Mouse (Mus musculus) megakaryocyte, embryonic 14.5 days (primary cell): ENCODE measurements at regions not wholly inside any gene's neighbourhood (a gene's known extent, or its start where the extent isn't known, plus 50 kb on each side); places are given as distances from the start of the nearest gene placed in this dataset.

ENCODE experiments used
- H3K27me3 ChIP-seq: replicated peaks from 2 replicates; pipeline ENCODE3; 2012; ENCODE audit warnings: inconsistent platforms
- H3K36me3 ChIP-seq: replicated peaks from 2 replicates; pipeline ENCODE3; 2012; ENCODE audit warnings: low read length, inconsistent platforms, mixed read lengths
- H3K4me1 ChIP-seq: 2 replicates; pipeline ENCODE4 v1.6.1; 2012; ENCODE audit warnings: inconsistent platforms
- H3K4me3 ChIP-seq: replicated peaks from 2 replicates; pipeline ENCODE3; 2012; ENCODE audit warnings: moderate library complexity, mild to moderate bottlenecking, inconsistent platforms
- H3K9me3 ChIP-seq: 2 replicates; pipeline ENCODE4 v1.6.1; 2012; ENCODE audit warnings: inconsistent platforms
- FLI1 ChIP-seq: IDR thresholded peaks from 2 replicates; pipeline ENCODE4 v1.6.1; 2012; ENCODE audit warnings: low read length, inconsistent platforms, mixed read lengths
- GATA1 ChIP-seq: IDR thresholded peaks from 3 replicates; pipeline ENCODE4 v1.6.1; 2012; ENCODE audit warnings: mixed read lengths, low read length, inconsistent platforms, borderline replicate concordance

DNA sequence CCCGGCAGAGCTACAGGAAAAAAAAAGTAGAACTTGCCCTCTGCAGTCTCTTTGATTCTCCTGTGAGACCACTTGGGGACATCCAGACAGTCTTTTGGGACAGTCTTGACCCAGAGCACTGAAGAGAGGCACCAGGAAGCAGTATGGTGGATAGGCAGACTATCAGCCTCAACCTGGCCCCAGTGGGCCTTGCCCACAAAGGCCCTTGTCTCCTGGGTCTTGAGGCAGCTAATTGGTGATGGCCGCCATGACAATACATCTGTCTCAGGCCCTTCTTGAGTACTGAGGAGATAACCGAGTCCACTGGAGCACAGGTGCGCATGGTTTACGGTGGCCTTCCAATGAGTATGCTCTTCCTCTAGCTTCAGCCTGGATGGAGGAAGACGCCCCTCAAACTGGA lies 170.6 kb upstream of the Rpl34 start:
- Histone ChIP-seq H3K27me3 (no peaks in the 10 kb centered on the region), H3K9me3 (no peaks in the 10 kb centered on the region; the same call in 1 of the 2 replicates), H3K4me1 (peaks cover 35% of the 10 kb centered on the region), H3K4me3 (no peak overlapping the region), H3K36me3 (no peaks in the 10 kb centered on the region)
- TF ChIP-seq GATA1 (no peak), FLI1 (no peak)

DNA sequence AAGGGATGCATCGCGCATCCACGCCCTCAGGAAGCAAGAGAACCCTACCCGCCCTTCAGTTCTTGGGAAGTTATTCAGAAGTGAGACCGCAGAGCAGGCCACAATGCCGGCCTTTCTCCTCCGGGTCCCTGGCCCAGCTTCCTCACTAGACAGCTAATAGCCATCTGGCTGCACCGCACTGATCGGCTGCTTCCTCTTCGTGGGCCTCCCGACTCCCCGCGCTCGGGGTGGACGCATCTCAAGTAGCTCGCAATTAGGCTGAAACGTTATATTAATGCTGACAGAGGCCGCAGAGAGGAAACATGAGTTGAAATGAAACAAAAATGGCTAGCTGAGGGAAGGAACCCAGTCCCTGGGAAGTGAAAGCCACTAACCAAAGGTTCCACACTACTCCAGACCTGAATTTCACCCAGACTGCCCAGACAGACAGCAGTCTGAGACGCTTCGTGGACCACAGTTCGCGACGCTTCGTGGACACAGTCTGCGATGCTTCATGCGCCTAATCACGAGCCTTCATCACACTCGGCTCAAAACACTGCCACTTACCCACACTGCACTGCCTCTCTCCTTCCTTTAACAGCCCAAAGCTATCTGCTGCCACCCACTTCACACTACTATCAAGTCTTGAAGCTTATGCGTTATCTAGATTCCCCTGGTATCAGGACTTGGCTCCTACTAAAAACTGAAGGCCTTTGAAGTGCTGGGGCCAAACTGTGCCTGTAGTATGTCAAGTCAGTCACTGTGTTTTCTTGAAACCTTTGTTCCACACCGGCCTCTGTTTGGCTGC lies 170.0 kb upstream of the Rpl34 start:
- Histone ChIP-seq H3K36me3 (no peaks in the 10 kb centered on the region), H3K9me3 (no peaks in the 10 kb centered on the region; the same call in 1 of the 2 replicates), H3K4me3 (peak overlapping the region; percentile 87), H3K27me3 (no peaks in the 10 kb centered on the region), H3K4me1 (peaks cover 35% of the 10 kb centered on the region)
- TF ChIP-seq FLI1 (no peak), GATA1 (no peak)

DNA sequence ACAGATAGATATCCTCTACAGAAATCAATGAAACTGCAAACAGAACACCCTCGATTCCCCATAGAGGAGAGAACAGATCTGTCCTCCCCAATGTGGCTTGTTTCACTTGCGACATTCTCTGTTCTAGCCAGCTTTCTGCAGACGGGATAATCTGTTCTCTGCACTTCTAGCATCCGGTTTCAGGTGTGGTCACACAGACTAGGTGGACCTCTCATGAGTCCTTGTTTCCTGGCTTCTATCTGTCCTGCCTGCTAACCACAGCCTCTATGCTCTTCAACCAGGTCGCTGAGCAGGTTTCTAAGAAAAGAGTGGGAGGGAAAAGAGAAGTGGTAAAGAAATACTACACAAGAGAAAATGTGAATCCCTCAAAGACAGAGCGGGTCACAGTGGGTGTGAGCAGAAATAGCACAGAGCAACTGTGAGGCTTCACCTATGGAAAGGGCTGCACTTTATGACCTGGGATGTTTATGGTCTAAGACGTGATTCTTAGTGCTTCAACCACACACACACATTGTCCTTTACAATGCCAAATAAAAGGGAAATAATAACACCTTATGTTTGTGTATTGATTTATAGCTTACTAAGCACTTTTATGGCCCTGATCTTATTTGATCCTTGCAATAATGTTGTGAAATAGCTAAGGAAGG lies 164.1 kb upstream of the Rpl34 start:
- no peak for TF ChIP-seq GATA1
- no peak for TF ChIP-seq FLI1
- no peak overlapping the region for H3K4me3 ChIP-seq

DNA sequence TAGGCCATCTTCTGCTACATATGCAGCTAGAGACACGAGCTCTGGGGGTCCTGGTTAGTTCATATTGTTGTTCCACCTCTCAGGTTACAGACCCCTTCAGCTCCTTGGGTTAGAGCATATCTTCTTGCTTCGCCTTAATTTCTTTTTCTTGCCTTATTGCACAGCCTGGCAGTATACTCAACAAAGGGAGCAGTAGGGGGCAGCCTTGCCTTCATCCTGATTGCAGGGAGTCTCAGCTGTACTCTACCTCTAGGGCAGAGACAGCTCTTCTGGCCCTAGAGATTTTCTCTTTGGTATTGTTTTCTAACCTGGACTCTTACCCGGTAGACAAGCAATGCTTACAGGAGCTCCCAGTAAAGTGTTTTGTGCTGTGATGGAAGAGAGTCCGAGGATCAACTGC lies 161.1 kb upstream of the Rpl34 start:
- TF ChIP-seq GATA1 (no peak), FLI1 (no peak)
- peaks cover 25% of the 10 kb centered on the region for H3K27me3 ChIP-seq
- no peaks in the 10 kb centered on the region for H3K36me3 ChIP-seq
- H3K4me1 ChIP-seq: peaks cover 15% of the 10 kb centered on the region
- H3K9me3 ChIP-seq: peaks cover 13% of the 10 kb centered on the region
- H3K4me3 ChIP-seq: no peak overlapping the region

More for the DNA sequence above, 164.1 kb upstream of the Rpl34 start:
- H3K36me3 ChIP-seq: no peaks in the 10 kb centered on the region
- peaks cover 15% of the 10 kb centered on the region for H3K4me1 ChIP-seq
- peaks cover 23% of the 10 kb centered on the region for H3K27me3 ChIP-seq
- H3K9me3 ChIP-seq: peaks cover 8% of the 10 kb centered on the region; the same call in 1 of the 2 replicates

DNA sequence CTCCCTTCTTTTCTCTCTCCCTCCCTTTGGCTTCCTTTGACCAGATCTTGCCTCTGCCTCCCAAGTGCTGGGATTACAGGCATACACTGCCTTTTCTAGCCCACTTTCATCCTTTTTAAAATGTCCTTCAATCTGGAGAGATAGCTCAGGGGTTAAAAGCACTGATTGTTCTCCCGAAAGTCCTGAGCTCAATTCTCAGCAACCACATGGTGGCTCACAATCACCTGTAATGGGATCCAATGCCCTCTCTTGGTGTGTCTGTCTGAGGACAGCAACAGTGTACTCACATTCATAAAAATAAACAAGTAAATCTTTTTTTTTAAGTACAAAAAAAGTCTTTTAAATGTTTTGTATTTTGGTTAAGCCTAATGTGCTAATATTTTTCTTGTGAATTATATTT lies 158.4 kb upstream of the Rpl34 start:
- TF ChIP-seq FLI1 (no peak), GATA1 (no peak)
- Histone ChIP-seq H3K27me3 (peaks cover 18% of the 10 kb centered on the region), H3K36me3 (no peaks in the 10 kb centered on the region), H3K4me1 (peaks cover 4% of the 10 kb centered on the region), H3K4me3 (no peak overlapping the region), H3K9me3 (peaks cover 11% of the 10 kb centered on the region)

DNA sequence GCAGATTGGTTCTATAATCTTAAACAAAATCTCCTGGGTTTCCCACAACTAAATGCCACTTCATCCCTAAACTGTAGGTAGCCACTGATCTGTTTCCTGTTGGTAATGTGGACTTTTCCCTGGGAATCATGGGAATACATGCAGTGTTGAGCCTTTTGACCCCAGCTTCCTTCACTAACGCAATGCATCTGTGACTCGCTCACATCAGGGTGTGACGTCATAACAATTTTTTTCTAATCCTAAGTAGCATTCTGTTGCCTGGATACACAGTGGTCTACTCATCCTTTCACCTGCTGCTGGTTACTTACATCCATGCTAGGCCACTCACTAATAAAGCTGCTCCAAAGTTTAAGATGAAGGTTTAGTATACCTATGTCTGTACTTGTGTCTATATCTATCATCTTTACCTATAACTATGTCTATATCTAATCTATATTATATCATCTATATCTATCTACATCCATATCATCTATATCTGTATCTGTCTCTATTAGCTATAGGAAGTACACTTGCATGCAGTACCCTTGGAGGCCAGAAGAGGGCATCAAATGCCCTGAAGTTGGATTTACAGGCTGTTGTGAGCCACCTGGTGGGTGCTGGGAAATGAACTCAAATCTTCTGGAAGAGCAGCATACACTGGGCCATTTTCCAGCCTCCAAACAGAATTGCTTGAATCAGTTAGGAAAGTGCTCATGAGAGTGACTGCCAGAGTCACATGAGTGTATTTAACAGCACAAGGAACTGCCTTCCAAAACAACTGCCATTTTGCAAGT lies 157.5 kb upstream of the Rpl34 start:
- H3K36me3 ChIP-seq: no peaks in the 10 kb centered on the region
- no peak overlapping the region for H3K4me3 ChIP-seq
- peaks cover 11% of the 10 kb centered on the region for H3K9me3 ChIP-seq
- TF ChIP-seq FLI1 (no peak), GATA1 (no peak)
- peaks cover 17% of the 10 kb centered on the region for H3K27me3 ChIP-seq
- H3K4me1 ChIP-seq: peaks cover 4% of the 10 kb centered on the region

DNA sequence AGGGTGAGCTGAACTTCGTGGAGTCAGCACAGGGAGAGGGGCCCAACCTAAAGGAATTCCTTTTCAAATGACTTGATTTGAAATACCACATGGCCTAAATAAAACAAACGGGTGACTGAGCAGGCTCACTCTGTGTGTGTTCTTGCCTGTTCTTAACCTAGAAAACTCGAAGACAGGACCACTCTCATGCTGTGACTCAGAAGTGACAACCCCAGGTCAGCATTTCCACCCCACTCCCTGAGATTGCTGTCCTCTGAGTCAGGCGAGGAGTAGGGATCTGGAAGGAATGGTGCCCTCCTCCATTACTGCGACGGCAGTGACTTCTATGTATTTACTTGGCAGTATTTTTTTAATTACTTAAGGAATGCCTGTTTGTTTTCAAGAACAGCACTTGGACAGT lies 155.8 kb upstream of the Rpl34 start:
- Histone ChIP-seq H3K4me1 (no peaks in the 10 kb centered on the region), H3K36me3 (no peaks in the 10 kb centered on the region), H3K4me3 (no peak overlapping the region), H3K27me3 (peaks cover 7% of the 10 kb centered on the region), H3K9me3 (peaks cover 5% of the 10 kb centered on the region)
- TF ChIP-seq GATA1 (no peak), FLI1 (no peak)

DNA sequence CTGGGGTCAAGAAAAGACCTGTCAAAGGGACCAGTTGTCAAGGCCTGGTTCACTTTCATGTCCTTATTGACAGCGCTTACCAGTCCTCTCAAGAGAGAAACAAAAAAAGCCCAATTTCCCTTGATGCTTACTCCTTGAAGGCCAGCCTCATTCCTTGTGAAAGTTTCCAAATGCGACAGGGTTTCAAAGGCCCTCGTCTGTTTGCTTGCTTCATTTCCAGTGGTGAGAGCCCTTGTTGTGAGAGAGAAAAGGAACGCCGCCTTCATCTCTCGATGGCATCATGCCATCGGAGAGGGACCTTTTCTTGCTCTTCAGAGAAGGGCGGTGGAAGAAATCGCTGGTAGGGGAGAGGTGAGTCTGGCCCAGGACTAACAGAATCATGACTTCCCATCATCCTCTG lies 154.2 kb upstream of the Rpl34 start:
- no peak overlapping the region for H3K4me3 ChIP-seq
- no peak for TF ChIP-seq GATA1
- H3K4me1 ChIP-seq: no peaks in the 10 kb centered on the region
- peaks cover 5% of the 10 kb centered on the region for H3K9me3 ChIP-seq
- peaks cover 9% of the 10 kb centered on the region for H3K27me3 ChIP-seq
- no peaks in the 10 kb centered on the region for H3K36me3 ChIP-seq

DNA sequence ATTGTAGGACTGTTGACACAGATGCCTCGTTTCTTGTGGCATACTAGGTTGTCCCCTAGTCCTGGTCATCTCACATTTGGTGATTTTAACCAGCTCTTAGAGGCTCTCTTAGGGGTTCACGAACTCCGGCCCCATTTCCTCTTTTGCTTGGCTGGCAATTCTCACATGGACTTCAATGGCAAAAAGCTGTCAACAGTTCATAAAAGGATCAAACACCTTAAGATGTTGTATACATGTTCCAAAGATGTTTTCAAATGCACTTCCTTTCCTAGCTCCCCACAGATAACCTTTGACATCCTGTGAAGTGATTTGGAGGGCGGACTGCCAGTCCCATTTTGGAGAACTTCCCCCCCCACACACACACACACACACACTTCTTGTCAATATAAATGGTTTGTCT lies 153.7 kb upstream of the Rpl34 start:
- peaks cover 5% of the 10 kb centered on the region for H3K9me3 ChIP-seq
- TF ChIP-seq GATA1 (no peak), FLI1 (no peak)
- no peaks in the 10 kb centered on the region for H3K36me3 ChIP-seq
- no peak overlapping the region for H3K4me3 ChIP-seq
- H3K27me3 ChIP-seq: peaks cover 10% of the 10 kb centered on the region
- H3K4me1 ChIP-seq: no peaks in the 10 kb centered on the region

DNA sequence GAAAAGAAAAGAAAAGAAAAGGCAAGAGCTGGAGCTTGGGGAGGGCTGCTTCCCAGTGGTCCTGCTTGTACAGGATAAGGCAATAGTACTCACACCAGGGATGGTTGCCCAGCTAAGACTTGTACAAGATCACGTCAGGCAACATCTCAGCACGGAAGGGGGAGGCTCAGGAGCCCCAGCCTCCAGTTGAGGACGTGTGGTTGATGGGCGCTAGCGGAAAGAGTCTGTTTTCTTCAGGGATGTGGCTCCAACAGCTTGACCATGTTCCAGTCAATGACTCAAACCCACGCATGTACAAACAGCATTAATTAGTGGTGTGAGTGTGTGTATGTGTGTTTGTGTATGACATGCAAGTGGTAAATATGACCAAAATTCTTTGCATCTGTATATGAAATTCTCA lies 153.1 kb upstream of the Rpl34 start:
- H3K9me3 ChIP-seq: peaks cover 5% of the 10 kb centered on the region
- H3K4me1 ChIP-seq: no peaks in the 10 kb centered on the region
- TF ChIP-seq FLI1 (no peak), GATA1 (no peak)

More for the DNA sequence above, 153.1 kb upstream of the Rpl34 start:
- Histone ChIP-seq H3K36me3 (no peaks in the 10 kb centered on the region), H3K27me3 (peaks cover 10% of the 10 kb centered on the region), H3K4me3 (no peak overlapping the region)
